Mouse (Mus musculus): Measurements from ENCODE around the gene Tmem29.
"Not testable (repeated sequence)": the region's sequence is repeated elsewhere in the genome, so short reads cannot be mapped to it uniquely, and the experiment has no call there.

Gene Tmem29

GRCm38 (mm10) chrX:150458766-150459350 is at the start of gene Tmem29:
Gene Tmem29 (minus strand): TSS chrX:150459154.
- DNase-seq (ENCODE audit: low spot score): peak; percentile 91

- DNase-seq (ENCODE audit: low spot score): no peak
Observed at GRCm38 (mm10) chrX:150508696-150509095, 49.7 kb upstream of the Tmem29 start.

- DNase-seq (ENCODE audit: low spot score): not testable (repeated sequence)
Observed at GRCm38 (mm10) chrX:150487811-150488210, 28.9 kb upstream of the Tmem29 start.

- DNase-seq (ENCODE audit: low spot score): not testable (repeated sequence)
Observed at GRCm38 (mm10) chrX:150486314-150487030, 27.5 kb upstream of the Tmem29 start.

GRCm38 (mm10) chrX:150477854-150478780 is 19.2 kb upstream of the Tmem29 start:
- DNase-seq (ENCODE audit: low spot score): peak; percentile 92

GRCm38 (mm10) chrX:150471416-150471815 is 12.5 kb upstream of the Tmem29 start:
- no peak for DNase-seq (ENCODE audit: low spot score)

- no peak for DNase-seq (ENCODE audit: low spot score)
Observed at GRCm38 (mm10) chrX:150468266-150468665, 9.3 kb upstream of the Tmem29 start.

GRCm38 (mm10) chrX:150466817-150467216 is 7.9 kb upstream of the Tmem29 start:
- not testable (repeated sequence) for DNase-seq (ENCODE audit: low spot score)

GRCm38 (mm10) chrX:150460143-150460542 is 1.2 kb upstream of the Tmem29 start:
- DNase-seq (ENCODE audit: low spot score): no peak

- DNase-seq (ENCODE audit: low spot score): no peak
Observed at GRCm38 (mm10) chrX:150459411-150459927, 515 bp upstream of the Tmem29 start.

- DNase-seq (ENCODE audit: low spot score): peak; percentile 12
Observed at GRCm38 (mm10) chrX:150458136-150458535, 818 bp downstream of the Tmem29 start.

- peak; percentile 85 for DNase-seq (ENCODE audit: low spot score)
Observed at GRCm38 (mm10) chrX:150440505-150441338, 18.2 kb downstream of the Tmem29 start.

GRCm38 (mm10) chrX:150436373-150436772 is 22.6 kb downstream of the Tmem29 start:
- no peak for DNase-seq (ENCODE audit: low spot score)

GRCm38 (mm10) chrX:150435367-150435766 is 23.6 kb downstream of the Tmem29 start:
- DNase-seq (ENCODE audit: low spot score): no peak

- no peak for DNase-seq (ENCODE audit: low spot score)
Observed at GRCm38 (mm10) chrX:150413505-150413904, 45.4 kb downstream of the Tmem29 start.
